Mouse (Mus musculus) left cerebral cortex, adult 2 months (tissue): Measurements from ENCODE around the gene Plcb1. TPM values are rescaled to one million over a fixed set of nuclear protein-coding genes. Genes with fewer than 3 reads are reported as not detected.

Experiments used
- DNase-seq, 2 experiments: peaks; one replicate each; pipeline ENCODE4 v3.0.0; 2021 to 2022; ENCODE audit warnings: low spot score in 2 of 2, mixed read lengths in 1 of 2; ENCODE audit errors: extremely low spot score in 1 of 2
- H3K27ac ChIP-seq: fragments of 200-600 bp; 2 replicates; pipeline ENCODE4 v1.8.1; 2022
- H3K4me3 ChIP-seq: fragments of 200-600 bp; 2 replicates; pipeline ENCODE4 v1.8.1; 2022
- CTCF ChIP-seq: fragments of 200-600 bp; IDR thresholded peaks from 2 replicates; pipeline ENCODE4 v1.8.1; 2022; ENCODE audit warnings: antibody characterized with exemption, mild to moderate bottlenecking, moderate library complexity
- intact Hi-C: fragments of 180-260 bp; cut with DNase I; formaldehyde crosslinking; loops from one replicate; pipeline ENCODE4 v1.15.1; 2025
- total RNA-seq, 2 experiments: library from RNA; stranded (reverse); gene quantifications; 2 replicates each; pipeline ENCODE4 v1.2.3; 2021

The Plcb1 gene
- total RNA-seq, 2 experiments from 2014 or later: 183 to 185 TPM

GRCm38 (mm10) chr2:135500872-135501271 lies 715.0 kb downstream of the Plcb1 start:
- no peak for TF ChIP-seq CTCF
- Histone ChIP-seq H3K27ac (no peak overlapping the region), H3K4me3 (no peak overlapping the region)
- DNase-seq: no peak
- intact Hi-C loops: no loop called here

DNA sequence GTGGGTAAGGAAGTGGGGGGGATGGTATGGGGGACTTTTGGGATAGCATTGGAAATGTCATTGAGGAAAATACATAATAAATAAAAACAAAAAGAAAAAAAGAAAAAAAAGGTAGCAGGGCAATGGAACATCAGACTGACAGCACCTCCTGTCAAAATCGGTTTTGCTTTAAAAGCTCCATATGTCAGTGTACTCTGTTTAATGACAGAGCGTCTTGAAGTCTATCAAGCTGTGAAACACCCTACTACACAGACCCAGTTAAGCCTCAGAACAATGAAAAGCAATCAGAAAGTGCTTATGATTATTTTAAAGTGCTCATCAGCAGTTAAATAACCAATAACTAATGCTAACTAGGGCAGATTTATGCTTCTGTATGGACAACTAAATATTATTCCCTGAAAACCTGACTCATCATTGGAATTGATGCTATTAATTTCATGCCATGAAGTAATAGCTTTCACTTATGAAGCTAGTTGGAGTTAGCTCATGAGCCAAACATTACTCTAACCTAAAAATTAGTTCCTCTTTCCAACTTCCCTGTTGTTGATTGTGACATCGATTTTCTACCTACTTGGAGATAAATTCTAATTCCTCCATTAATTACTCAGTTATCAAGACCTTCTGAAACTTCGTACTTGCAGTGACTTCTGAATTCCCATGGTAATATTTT lies 717.6 kb downstream of the Plcb1 start:
- intact Hi-C loops: no loop called here
- TF ChIP-seq CTCF: no peak
- Histone ChIP-seq H3K27ac (no peak overlapping the region), H3K4me3 (no peak overlapping the region)
- DNase-seq: no peak

DNA sequence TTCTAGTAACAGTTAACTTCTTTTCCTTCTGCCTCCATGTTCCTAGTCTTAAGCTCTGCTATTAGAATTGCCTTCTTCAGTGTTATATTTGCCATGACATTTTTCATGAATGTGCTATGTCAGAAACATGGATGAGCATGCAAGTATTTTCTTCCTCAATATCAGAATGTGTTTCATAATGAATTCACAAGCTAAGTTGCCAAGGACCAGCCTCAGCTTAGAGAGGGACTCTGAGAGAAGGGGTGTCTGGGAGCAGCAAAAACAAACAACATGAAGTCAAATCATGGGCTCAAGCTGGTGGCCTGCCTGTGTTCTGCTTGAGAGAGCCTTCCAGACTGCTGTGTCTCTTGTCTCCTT lies 718.1 kb downstream of the Plcb1 start:
- H3K27ac ChIP-seq: no peak overlapping the region
- no peak for DNase-seq
- intact Hi-C loops: no loop called here
- H3K4me3 ChIP-seq: no peak overlapping the region
- TF ChIP-seq CTCF: no peak

DNA sequence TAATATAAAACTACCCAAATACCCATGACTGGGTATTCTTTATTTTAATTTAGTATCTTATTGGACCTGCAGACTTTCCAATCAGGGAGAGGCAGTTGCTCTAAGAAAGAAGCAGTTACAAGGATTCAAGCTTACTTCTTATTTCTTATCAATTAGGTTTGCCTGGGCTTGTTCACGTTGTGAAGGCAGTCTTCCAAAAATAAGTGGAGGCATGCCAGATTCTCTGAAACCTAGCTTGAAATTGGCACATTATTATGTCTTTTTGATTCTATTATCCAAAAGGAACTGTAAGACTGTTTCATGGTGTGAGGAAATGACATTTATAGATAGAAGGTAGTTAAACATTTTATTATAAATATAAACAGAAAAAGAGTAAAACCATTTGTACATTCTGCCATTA lies 721.2 kb downstream of the Plcb1 start:
- TF ChIP-seq CTCF: no peak
- intact Hi-C loops: no loop called here
- no peak overlapping the region for H3K4me3 ChIP-seq
- H3K27ac ChIP-seq: no peak overlapping the region
- DNase-seq: no peak

DNA sequence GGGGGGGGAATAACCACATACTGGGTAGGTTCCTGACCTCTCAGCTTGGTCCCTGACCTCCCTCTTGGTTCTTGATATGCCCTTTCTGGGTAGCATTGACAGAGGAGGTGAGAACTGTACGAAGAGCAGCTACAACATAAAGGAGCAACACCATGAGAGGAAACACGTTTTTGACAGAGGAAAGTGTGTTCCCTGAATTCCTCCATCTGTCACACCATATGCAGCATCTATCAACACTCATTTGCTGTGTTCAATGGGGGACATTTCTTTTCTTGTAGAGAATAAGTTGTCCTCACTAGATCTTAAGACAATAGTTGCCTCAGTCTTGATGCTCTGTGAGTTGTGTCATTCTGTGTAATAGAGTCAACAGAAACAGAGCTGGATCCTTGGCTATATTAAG lies 733.1 kb downstream of the Plcb1 start:
- Histone ChIP-seq H3K4me3 (no peak overlapping the region), H3K27ac (no peak overlapping the region)
- intact Hi-C loops: no loop called here
- TF ChIP-seq CTCF: no peak
- DNase-seq: no peak

Other genes with a start within 250 kb of the Plcb1 start
- not detected for gene Hao1, start 231.7 kb upstream of the Plcb1 start, total RNA-seq
- 100 to 1,000 TPM; 169 to 185 TPM for gene Tmx4, start 141.9 kb upstream of the Plcb1 start, total RNA-seq